Mouse (Mus musculus): Measurements from ENCODE around the gene Ghrh. TPM values are rescaled to one million over a fixed set of nuclear protein-coding genes. Genes with fewer than 3 reads are reported as not detected.

Ghrh gene
- polyA plus RNA-seq, 1 experiment: not detected

DNA sequence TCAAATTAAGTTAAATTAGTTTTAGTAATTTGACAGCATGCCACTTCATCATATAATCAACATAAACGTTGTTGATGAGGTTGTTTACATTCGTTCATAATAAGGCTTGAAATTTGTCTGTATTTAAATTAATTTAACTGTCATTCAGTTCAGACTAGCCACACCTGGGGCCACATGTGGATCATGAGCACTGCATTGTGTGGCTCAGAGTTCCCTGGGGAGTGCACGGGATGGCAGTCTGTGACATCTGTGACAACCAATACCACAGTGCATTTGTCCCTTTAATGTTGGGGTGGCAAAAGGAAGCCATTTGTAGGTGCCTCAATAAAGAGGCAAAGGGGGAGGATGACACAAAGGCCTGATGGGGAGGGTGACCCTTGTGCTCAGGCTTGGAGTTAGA is 29.7 kb upstream of the Ghrh start:
- Histone ChIP-seq H3K4me3 (ENCODE audit: insufficient read depth, low read depth, low read length) (no peak overlapping the region), H3K4me1 (ENCODE audit: control insufficient read depth, insufficient read depth, low read length) (peaks cover 21% of the 10 kb centered on the region), H3K27ac (ENCODE audit: insufficient read depth, low read depth, low read length) (no peak overlapping the region)
- no peak for TF ChIP-seq POLR2A (IDR thresholded peaks at IDR 0.05; ENCODE audit: insufficient read depth, low read depth, low read length)
- TF ChIP-seq CTCF (IDR thresholded peaks at IDR 0.05; ENCODE audit: insufficient read depth, low read depth, low read length): no peak
- 66% methylated on average over 3 of the region's 3 CpGs for WGBS

DNA sequence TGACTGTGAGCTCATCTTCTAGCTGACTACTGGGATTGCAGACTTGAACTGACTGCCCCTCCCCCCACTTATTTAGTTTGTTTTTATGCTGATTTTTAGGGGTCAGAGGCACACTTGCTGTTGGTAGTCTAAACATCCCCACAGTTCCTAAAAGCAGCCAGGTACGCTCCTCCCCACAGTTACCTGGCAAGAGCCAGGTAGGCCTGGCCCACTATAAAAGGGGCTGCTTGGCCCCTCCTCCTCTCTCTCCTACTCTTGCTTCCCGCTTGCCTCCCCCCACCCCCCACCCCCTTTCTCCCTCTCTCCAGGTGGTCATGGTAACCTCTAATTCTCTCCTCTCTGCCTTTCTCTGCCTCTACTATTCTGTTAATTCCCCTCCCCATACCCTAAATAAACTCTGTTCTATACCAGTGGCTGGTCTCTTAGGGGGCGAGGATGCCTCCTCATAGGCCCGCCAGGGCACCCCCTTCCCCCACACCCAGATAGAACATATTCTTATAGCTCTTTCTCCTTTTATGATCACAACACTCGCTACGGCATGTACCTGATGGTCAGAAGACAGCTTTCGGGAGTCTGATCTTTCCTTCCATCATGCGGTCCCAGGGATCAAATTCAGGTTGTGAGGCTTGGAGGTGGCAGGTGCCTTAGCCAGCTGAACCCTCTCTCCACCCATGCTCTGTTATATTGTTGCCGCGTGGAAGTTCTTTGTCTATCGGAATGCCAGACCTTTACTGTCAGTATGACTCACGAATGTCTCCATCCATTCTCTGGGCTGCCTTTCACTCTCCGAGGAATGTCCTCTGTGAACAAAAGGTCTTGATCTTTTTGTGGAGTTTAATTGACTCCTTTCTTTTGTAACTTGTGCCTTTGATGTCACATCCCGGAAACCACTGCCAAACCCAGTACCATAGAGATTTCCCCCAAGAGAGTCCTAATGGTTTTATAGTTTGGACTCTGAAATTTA is 28.8 kb upstream of the Ghrh start:
- Histone ChIP-seq H3K4me3 (ENCODE audit: insufficient read depth, low read depth, low read length) (no peak overlapping the region), H3K4me1 (ENCODE audit: control insufficient read depth, insufficient read depth, low read length) (peaks cover 24% of the 10 kb centered on the region), H3K27ac (ENCODE audit: insufficient read depth, low read depth, low read length) (no peak overlapping the region)
- WGBS: 35% methylated on average over 14 of the region's 14 CpGs
- no peak for TF ChIP-seq CTCF (IDR thresholded peaks at IDR 0.05; ENCODE audit: insufficient read depth, low read depth, low read length)
- no peak for TF ChIP-seq POLR2A (IDR thresholded peaks at IDR 0.05; ENCODE audit: insufficient read depth, low read depth, low read length)

DNA sequence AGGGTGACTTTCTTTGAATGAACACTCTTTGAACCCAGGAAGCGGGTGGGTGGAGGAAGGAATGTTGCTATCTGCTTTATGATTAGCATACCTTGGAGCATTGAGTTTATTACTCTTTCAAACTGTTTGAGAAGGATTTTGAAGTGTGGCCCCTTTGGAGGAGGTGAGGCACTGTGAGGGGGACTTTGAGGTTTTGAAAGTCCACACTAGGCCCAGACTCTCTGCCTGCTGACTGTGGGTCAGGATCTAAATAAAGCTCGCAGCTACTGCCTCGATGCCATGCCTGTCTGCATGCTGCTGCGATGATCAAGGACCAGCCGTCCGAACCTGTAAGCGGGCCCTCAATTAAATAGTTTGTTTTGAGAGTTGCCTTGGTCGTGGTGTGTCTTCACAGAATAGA is 27.7 kb upstream of the Ghrh start:
- Histone ChIP-seq H3K4me1 (ENCODE audit: control insufficient read depth, insufficient read depth, low read length) (peaks cover 24% of the 10 kb centered on the region), H3K4me3 (ENCODE audit: insufficient read depth, low read depth, low read length) (no peak overlapping the region), H3K27ac (ENCODE audit: insufficient read depth, low read depth, low read length) (no peak overlapping the region)
- 62% methylated on average over 8 of the region's 8 CpGs for WGBS
- TF ChIP-seq CTCF (IDR thresholded peaks at IDR 0.05; ENCODE audit: insufficient read depth, low read depth, low read length): no peak

DNA sequence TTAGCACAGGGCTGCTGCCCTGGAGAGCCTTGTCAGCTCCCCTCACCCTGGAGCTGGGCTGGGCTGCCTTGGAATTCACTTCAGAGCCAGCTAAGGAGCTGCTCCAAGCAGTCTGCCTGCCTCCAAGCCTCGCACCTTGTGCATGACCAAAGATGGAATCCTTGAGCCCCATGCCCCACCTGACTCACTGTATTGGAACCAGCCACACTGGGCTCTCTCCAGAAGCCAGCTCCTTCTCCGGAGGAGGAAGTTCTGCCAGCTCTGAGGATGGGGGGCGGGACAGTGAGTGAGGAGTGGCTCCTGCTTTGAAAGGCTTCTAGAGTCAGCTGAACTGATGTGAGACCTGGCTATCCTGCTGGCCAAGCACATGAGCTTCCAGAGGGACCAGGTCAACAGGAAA is 26.4 kb upstream of the Ghrh start:
- Histone ChIP-seq H3K27ac (ENCODE audit: insufficient read depth, low read depth, low read length) (no peak overlapping the region), H3K4me1 (ENCODE audit: control insufficient read depth, insufficient read depth, low read length) (peaks cover 27% of the 10 kb centered on the region), H3K4me3 (ENCODE audit: insufficient read depth, low read depth, low read length) (no peak overlapping the region)
- 65% methylated on average over 3 of the region's 3 CpGs for WGBS
- TF ChIP-seq CTCF (IDR thresholded peaks at IDR 0.05; ENCODE audit: insufficient read depth, low read depth, low read length) (no peak), POLR2A (IDR thresholded peaks at IDR 0.05; ENCODE audit: insufficient read depth, low read depth, low read length) (no peak)

DNA sequence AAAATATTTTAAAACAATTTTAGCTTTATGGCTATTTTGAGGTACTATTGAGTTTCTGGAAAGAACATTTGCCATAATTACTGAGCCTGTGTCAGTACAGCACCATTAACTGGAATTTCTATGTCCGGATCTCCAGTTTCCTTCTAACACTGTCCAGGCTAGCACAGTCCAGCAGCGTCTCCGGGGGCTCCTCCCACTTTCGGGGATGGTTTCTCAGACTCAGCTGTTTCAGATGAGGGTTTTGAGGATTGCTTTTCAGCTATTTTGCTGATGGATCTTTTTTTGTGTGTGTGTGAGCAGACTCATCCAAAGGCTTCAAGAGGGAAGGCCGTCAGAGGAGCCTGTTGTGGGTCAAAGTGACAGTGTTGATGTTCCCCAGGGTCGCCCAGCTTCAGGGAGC is 24.4 kb upstream of the Ghrh start:
- WGBS: 77% methylated on average over 6 of the region's 6 CpGs
- no peak for TF ChIP-seq CTCF (IDR thresholded peaks at IDR 0.05; ENCODE audit: insufficient read depth, low read depth, low read length)
- no peak for TF ChIP-seq POLR2A (IDR thresholded peaks at IDR 0.05; ENCODE audit: insufficient read depth, low read depth, low read length)
- no peak overlapping the region for H3K4me3 ChIP-seq (ENCODE audit: insufficient read depth, low read depth, low read length)
- no peak overlapping the region for H3K27ac ChIP-seq (ENCODE audit: insufficient read depth, low read depth, low read length)
- H3K4me1 ChIP-seq (ENCODE audit: control insufficient read depth, insufficient read depth, low read length): peaks cover 26% of the 10 kb centered on the region

DNA sequence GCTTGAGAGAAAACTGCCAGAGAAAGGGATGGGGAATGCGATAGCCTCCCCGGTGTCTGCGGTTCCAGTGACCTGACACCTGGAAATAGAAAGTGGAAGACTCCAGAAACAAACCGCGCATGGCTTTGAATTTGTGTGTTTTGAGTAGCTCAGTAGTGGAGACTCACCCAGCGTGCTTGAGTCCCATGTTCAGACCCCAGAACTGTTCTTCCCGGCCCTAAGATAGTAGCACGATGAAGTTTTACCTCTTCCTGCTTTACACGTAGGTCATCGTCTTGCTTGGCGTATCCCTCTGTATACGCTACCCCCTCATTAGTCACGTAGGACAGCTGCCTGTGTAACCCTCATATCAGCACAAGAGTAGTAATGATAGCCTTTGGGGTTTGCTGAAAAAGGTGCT is 20.7 kb upstream of the Ghrh start:
- WGBS: under 1% methylated on average over 13 of the region's 13 CpGs
- Histone ChIP-seq H3K4me3 (ENCODE audit: insufficient read depth, low read depth, low read length) (peak overlapping the region; percentile 77), H3K27ac (ENCODE audit: insufficient read depth, low read depth, low read length) (peak overlapping the region; percentile 63), H3K4me1 (ENCODE audit: control insufficient read depth, insufficient read depth, low read length) (peaks cover 9% of the 10 kb centered on the region)
- TF ChIP-seq CTCF (IDR thresholded peaks at IDR 0.05; ENCODE audit: insufficient read depth, low read depth, low read length): no peak

DNA sequence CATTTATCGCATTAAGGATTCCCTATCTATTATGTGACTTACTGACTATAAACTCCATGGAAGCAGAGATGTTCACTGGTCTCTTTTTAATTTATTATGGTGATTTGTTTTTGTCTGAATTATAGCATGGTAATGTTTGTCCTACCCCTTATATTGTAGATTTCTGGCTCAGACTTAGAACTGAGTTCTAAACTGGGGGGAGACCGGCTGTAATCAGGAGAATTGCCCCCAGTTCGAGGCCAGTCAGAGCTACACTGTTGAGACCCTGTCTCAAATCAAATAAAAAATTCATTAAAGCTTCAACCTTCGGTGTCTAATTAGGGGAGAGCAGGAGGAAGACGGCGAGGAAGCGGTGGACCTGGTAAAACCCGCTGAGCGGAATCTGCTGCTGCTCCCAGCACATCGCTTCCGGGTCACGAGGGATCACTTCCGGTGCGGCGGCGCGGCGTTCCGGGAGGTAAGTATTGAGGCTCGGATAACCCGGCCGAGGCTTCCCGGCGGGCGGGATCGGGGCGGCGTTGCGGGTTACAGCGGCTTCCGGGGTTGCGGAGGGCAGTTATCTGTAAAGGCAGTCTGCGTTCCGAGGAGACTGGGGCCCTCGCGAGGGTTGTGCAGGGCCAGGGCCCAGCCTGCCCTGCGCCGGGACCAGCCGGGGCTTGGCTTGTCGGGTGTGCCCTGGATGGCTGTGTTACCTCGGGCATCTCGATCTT is 20.0 kb upstream of the Ghrh start, which contains the start of gene Manbal:
TSS of gene Manbal (plus strand) at position 411 of the 710 bp plus-strand sequence.
- peaks cover 12% of the 10 kb centered on the region for H3K4me1 ChIP-seq (ENCODE audit: control insufficient read depth, insufficient read depth, low read length)
- H3K27ac ChIP-seq (ENCODE audit: insufficient read depth, low read depth, low read length): peak within 1 kb of the TSS; percentile 94
- 4% methylated on average over 42 of the region's 42 CpGs for WGBS
- no peak for TF ChIP-seq CTCF (IDR thresholded peaks at IDR 0.05; ENCODE audit: insufficient read depth, low read depth, low read length)
- TF ChIP-seq POLR2A (IDR thresholded peaks at IDR 0.05; ENCODE audit: insufficient read depth, low read depth, low read length): peak; percentile 61; the same call in 1 of the 2 replicates
- H3K4me3 ChIP-seq (ENCODE audit: insufficient read depth, low read depth, low read length): peak within 1 kb of the TSS; percentile 77

DNA sequence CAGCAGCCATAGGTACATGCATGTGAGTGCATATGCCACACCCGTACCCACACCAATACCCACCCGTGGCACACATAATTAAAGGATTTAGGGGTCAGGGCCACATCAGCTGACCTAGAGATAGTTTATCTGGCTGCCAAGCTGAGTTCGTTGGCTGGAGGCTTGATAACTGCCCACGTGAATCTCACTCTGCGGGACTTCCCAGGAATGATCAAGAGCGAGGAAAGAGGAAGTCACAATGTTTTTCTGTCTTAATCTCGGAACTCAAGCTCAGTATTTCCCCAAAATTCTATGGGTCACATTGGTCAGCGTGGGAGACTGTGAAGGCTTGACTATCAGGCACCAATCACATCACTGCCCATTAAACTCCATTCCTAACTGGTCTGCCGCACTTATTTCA is 19.5 kb upstream of the Ghrh start:
- TF ChIP-seq POLR2A (IDR thresholded peaks at IDR 0.05; ENCODE audit: insufficient read depth, low read depth, low read length) (no peak), CTCF (IDR thresholded peaks at IDR 0.05; ENCODE audit: insufficient read depth, low read depth, low read length) (no peak)
- Histone ChIP-seq H3K4me3 (ENCODE audit: insufficient read depth, low read depth, low read length) (no peak overlapping the region), H3K4me1 (ENCODE audit: control insufficient read depth, insufficient read depth, low read length) (peaks cover 10% of the 10 kb centered on the region), H3K27ac (ENCODE audit: insufficient read depth, low read depth, low read length) (no peak overlapping the region)
- WGBS: 82% methylated on average over 9 of the region's 9 CpGs

DNA sequence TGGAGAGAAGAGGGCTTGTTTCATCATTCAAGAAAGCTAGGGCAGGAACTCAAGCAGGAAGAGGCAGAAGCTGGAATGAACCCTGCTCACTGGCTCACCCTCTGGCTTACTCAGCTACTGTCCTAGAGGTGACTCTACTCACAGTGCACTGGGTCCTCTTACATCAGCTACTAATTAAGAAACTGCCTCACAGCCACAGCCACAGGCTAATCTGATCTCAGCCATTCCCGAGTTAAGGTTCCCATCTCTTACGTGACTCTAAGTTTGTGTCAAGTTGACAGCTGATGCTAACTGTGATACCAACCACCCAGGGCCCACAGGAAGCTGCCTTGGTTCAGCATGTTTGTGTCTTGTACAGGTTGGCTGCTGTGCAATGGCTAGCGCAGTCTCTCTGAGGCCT is 15.7 kb upstream of the Ghrh start:
- 87% methylated on average over 3 of the region's 3 CpGs for WGBS
- Histone ChIP-seq H3K27ac (ENCODE audit: insufficient read depth, low read depth, low read length) (no peak overlapping the region), H3K4me1 (ENCODE audit: control insufficient read depth, insufficient read depth, low read length) (peaks cover 6% of the 10 kb centered on the region), H3K4me3 (ENCODE audit: insufficient read depth, low read depth, low read length) (no peak overlapping the region)
- TF ChIP-seq POLR2A (IDR thresholded peaks at IDR 0.05; ENCODE audit: insufficient read depth, low read depth, low read length) (no peak), CTCF (IDR thresholded peaks at IDR 0.05; ENCODE audit: insufficient read depth, low read depth, low read length) (no peak)
